Mouse (Mus musculus): ENCODE data around the gene Tbc1d10b. TPM values are rescaled to one million over a fixed set of nuclear protein-coding genes. Genes with fewer than 3 reads are reported as not detected.

The Tbc1d10b gene
- polyA plus RNA-seq (2012; rRNA removed): 11.9 and 12.6 TPM in 2 replicates

DNA sequence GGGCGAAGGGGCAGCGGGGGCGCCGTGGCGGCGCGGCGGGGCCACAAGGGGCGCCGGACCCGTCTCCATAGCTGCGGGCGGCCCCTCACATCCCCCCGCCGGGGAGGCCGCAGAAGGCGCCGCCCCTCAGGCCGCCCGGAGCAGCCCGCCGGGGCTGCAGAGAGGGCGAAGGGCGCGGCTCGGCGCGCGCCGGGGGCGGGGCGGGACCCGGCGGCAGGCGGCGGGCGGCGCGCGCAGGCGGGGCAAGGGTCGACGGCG lies at the start of gene Tbc1d10b:
Tbc1d10b (minus strand) TSS at position 174 of the 258 bp plus-strand sequence.

DNA sequence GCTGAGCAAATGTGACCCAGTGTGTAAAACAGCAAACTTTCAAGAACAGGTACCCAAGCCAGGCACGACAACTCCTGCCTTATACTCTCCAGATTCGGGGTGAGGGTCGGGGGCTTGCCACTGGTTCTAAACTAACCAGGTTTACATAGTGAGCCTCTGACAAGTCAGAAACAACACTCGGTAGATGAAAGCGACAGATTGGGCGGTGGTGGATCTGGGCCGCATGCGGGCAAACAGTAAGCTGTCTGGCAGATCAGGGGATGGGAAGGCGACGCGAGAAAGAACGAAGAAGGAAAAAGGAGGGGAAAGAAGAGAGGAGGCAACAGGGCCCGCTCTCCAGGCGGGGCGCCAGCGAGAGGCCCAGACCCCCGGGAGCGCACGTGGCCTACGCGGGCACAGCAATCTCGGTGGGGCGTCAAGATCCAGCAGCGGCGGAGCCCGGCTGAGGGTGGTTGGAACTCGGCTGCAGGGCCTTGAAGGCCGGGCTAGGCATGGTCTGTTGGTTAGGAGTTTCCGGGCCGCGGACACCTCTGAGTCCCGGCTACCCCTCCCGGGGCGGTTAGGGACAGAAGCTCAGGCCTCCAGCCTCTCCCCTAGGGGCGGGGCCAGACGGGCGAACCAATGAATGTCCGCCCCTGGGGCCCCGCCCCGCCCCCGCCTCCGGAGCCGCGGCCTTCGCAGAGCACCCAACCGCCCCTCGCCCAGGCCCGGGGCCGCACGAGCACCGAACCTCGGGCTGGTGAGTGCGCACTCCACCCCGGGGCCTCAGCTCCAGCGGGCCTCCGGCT lies 35.8 kb upstream of the Tbc1d10b start, which contains the start of gene Zfp771:
Zfp771 (plus strand) TSS at position 405 of the 788 bp plus-strand sequence.

DNA sequence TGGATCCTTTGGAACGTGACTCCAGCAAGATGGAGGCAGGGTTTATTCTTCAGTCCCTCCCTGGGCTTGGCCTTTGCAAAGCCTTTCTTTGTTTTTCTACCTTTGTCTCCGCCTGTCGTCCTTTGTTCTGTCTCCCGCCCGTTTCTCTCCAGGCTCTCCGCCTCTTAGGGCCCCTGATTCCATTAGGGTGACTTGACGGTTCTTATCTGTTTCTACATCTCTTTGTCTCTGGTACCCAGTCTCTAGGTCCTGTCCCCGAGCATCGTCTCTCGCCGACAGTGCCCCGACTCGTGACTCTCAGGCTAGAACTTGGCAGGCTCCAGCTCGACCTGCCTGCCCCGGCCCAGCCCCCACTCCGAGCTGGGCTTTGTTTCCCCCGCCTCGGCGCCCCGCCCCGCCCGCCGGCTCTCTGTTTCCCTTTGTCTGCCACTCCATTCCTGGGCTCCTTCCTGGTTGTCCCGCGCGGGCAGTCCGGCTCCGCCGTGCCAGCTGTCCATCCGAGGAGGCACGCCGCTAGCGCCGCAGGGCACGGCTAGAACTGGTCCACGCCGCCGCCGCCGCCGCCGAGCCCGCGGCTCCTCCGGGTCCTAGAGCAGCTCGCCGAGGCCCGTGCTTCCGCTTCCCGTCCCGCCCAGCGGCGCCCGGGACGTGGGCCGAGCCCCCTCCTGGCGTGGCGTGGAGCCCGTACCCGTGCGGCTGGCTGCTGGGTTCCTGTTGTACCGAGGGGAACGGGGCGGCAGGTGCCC lies 24.5 kb upstream of the Tbc1d10b start, which contains the start of the genes Zfp553 and Sept1:
Zfp553 (plus strand) TSS at position 440 of the 746 bp plus-strand sequence.
Sept1 (minus strand) TSS at position 509 of the 746 bp plus-strand sequence.

DNA sequence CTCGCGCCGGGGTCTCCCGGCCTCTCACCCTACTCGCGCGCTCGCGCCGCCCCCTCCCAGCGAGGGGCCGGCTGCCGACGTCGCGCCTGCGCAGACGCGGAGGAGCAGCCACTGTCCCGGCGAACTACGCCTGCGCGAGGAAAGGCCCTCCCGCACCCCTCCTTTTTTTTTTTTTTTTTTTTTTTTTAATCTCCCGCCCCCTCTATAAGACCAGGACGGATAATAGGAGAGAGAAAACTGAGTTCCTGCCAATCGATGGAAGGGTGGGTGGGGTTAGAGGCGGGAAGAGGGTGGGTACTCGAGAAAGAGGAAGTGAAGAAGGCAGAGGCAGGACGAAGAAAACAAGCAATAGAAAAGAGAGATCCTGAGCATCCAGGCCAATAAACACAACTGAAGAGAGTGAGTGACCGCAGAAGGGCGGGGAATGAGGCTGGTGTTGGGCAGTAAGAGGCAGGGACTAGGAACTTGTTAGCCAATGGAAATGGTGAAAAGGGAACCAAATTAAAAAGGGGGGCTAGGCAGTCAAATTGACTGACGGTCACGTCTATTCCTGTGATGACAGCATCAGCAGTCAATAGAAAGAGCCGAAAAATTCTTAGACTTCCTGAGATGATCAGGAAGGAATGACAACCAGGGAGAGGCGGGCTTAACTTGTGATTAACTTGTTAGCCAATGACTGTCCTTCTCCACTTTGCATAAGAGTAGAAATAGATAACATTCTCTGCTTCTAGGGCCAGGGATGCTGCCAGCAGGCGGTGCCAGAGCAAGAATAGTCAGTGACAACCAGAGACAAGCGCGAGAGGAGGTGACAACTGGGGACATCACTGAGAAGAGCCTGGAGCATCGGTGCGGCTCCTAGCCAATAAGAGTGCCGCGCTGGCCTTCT lies 528 bp upstream of the Tbc1d10b start, which contains the start of gene Mylpf:
Mylpf (plus strand) TSS at position 338 of the 886 bp plus-strand sequence.

DNA sequence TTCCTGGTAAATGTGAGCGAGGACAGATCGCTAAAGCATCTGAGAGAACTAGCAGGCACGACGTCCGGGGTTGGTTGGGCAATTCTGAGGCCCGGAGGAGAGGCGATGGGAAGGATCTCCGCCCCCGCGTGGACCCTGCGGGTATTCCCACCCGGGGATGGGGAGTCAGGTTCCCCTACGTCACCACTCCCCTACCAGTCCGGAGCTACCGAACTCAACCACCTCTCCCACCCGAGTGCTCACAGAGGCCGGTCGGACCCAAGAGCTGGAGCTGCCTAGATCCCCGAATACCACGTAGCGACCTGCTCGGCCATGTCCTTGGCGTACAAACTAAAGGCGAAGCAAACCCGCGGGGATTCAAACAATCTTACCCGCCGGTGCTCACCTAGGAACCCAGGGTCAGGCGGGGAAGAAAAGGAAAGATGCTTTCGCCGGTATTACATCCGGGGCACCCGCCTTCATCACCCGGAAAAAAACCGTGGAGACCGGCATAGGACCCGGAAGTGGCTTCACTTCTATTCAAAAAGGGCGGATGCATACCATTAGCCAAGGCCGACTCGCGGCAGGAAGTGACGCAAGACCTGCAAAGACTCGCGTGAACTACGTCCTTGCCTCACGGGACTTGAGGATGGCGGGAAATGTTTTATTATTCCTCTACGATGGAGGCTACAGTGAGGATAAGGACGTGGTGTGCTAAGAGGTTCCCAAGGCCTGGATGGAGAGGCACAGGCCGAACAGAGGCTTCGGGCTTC lies 12.5 kb downstream of the Tbc1d10b start, which contains the start of gene Cd2bp2:
Cd2bp2 (minus strand) TSS at position 507 of the 752 bp plus-strand sequence.

Other genes with a start within 250 kb of the Tbc1d10b start
- gene Cdipt, start 232.6 kb downstream of the Tbc1d10b start, polyA plus RNA-seq (2012; rRNA removed): 38.9 and 41.3 TPM in 2 replicates
- gene Cdiptos, start 232.4 kb downstream of the Tbc1d10b start, polyA plus RNA-seq (2012; rRNA removed): 0.34 and 0.47 TPM in 2 replicates
- gene Mvp, start 193.8 kb downstream of the Tbc1d10b start, polyA plus RNA-seq (2012; rRNA removed): 7.8 and 7.9 TPM in 2 replicates
- gene Pagr1b, start 192.0 kb downstream of the Tbc1d10b start, polyA plus RNA-seq (2012; rRNA removed): 0.34 and 0.50 TPM in 2 replicates
- gene Pagr1a, start 191.1 kb downstream of the Tbc1d10b start, polyA plus RNA-seq (2012; rRNA removed): 4.9 and 5.2 TPM in 2 replicates
- gene Gm42742, start 187.4 kb downstream of the Tbc1d10b start, polyA plus RNA-seq (2012; rRNA removed): 13.2 and 14.1 TPM in 2 replicates
- gene Prrt2, start 187.3 kb downstream of the Tbc1d10b start, polyA plus RNA-seq (2012; rRNA removed): 0.04 and 0.45 TPM in 2 replicates
- gene Maz, start 181.4 kb downstream of the Tbc1d10b start, polyA plus RNA-seq (2012; rRNA removed): 55.9 and 64.1 TPM in 2 replicates
- gene Kif22, start 166.0 kb downstream of the Tbc1d10b start, polyA plus RNA-seq (2012; rRNA removed): 28.1 and 30.9 TPM in 2 replicates
- 0.16 and 0.40 TPM in 2 replicates for gene Zg16, start 121.1 kb downstream of the Tbc1d10b start, polyA plus RNA-seq (2012; rRNA removed)
- 7.9 and 8.3 TPM in 2 replicates for gene AI467606, start 117.1 kb downstream of the Tbc1d10b start, polyA plus RNA-seq (2012; rRNA removed)
- gene Qprt, start 86.2 kb downstream of the Tbc1d10b start, polyA plus RNA-seq (2012; rRNA removed): 117 and 124 TPM in 2 replicates
- 6.8 and 8.5 TPM in 2 replicates for gene Spn, start 70.6 kb downstream of the Tbc1d10b start, polyA plus RNA-seq (2012; rRNA removed)
- gene Cd2bp2, start 12.4 kb downstream of the Tbc1d10b start, polyA plus RNA-seq (2012; rRNA removed): 20.8 and 22.2 TPM in 2 replicates
- gene Mylpf, start 422 bp upstream of the Tbc1d10b start, polyA plus RNA-seq (2012; rRNA removed): 8.3 and 12.1 TPM in 2 replicates
- 2.8 and 2.9 TPM in 2 replicates for gene Zfp553, start 24.6 kb upstream of the Tbc1d10b start, polyA plus RNA-seq (2012; rRNA removed)
- gene Sept1, start 24.7 kb upstream of the Tbc1d10b start, polyA plus RNA-seq (2012; rRNA removed): 21.1 and 21.7 TPM in 2 replicates
- gene Zfp771, start 35.8 kb upstream of the Tbc1d10b start, polyA plus RNA-seq (2012; rRNA removed): 20.6 and 24.9 TPM in 2 replicates
- 52.9 and 73.0 TPM in 2 replicates for gene Dctpp1, start 52.2 kb upstream of the Tbc1d10b start, polyA plus RNA-seq (2012; rRNA removed)
- 153 and 165 TPM in 2 replicates for gene Sephs2, start 65.6 kb upstream of the Tbc1d10b start, polyA plus RNA-seq (2012; rRNA removed)
- gene Itgal, start 87.8 kb upstream of the Tbc1d10b start, polyA plus RNA-seq (2012; rRNA removed): 9.1 and 10.0 TPM in 2 replicates
- 8.5 and 9.3 TPM in 2 replicates for gene Zfp768, start 137.1 kb upstream of the Tbc1d10b start, polyA plus RNA-seq (2012; rRNA removed)
- gene Zfp747, start 167.6 kb upstream of the Tbc1d10b start, polyA plus RNA-seq (2012; rRNA removed): 2.2 and 2.4 TPM in 2 replicates
- gene 9130019O22Rik, start 178.7 kb upstream of the Tbc1d10b start, polyA plus RNA-seq (2012; rRNA removed): 1.00 and 1.1 TPM in 2 replicates
- gene E430018J23Rik, start 185.2 kb upstream of the Tbc1d10b start, polyA plus RNA-seq (2012; rRNA removed): 2.7 TPM in 2 replicates
- gene Zfp764, start 198.4 kb upstream of the Tbc1d10b start, polyA plus RNA-seq (2012; rRNA removed): 1.7 and 1.8 TPM in 2 replicates
- gene Zfp688, start 213.6 kb upstream of the Tbc1d10b start, polyA plus RNA-seq (2012; rRNA removed): 5.6 and 5.8 TPM in 2 replicates
- gene Zfp689, start 240.7 kb upstream of the Tbc1d10b start, polyA plus RNA-seq (2012; rRNA removed): 1.3 and 1.5 TPM in 2 replicates